ENCODE assay signal across 8 mouse cellular contexts in the genomic region with DNA sequence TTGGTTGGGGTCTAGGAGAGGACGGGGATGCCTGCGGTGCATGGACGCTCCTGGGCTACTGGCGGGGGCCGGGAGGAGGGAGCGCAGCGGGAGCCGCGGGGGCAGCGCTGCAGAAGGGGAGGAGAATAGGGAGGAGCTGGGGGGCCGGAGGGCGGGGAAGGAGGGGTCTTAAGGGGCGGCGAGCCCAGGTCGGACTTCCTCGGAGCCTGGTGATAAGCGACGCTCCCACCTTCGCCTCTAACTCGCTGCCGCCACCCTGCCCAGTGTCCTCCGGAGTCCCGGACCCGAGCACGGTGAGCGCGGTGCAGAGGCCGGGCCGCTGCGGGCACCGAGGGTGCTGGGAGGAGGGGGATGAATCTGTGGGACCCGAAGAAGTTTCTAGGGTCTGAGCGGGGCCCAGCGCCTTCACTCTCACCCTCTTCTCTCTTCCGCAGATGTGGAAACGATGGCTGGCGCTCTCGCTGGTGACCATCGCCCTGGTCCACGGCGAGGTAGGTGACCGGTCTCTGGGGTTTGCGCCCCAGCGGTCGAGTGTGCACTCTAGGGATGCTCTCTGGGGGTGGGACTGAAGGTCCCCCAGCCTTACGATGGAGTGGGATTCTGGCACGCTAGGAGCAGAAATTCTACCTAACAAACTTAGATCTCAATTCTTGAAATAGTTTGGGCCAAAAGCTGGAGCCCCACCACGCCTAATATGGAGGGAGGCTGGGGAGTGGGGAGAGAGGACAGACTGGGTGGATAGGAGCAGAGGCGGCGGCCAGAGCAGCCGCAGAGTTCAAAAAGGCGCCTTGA. TPM values are rescaled to one million over a fixed set of nuclear protein-coding genes. Genes with fewer than 3 reads are reported as not detected.
DNase-seq lines count a peak whose midpoint lies in the region; ATAC-seq and TF ChIP-seq lines count a peak whose summit lies in the region.

Gene Fstl1 (plus strand): TSS at position 14 of the 792 bp plus-strand sequence.

- H3K9ac ChIP-seq in hindbrain, embryonic 13.5 days, result peak within 1 kb of the TSS; percentile 85
- peak within 1 kb of the TSS; percentile 91 for H3K9ac ChIP-seq in limb, embryonic 11.5 days (ENCODE audit: low read length)
- peak within 1 kb of the TSS; percentile 86 for H3K9ac ChIP-seq in midbrain, embryonic 11.5 days (ENCODE audit: low read length)

- H3K36me3 ChIP-seq in hindbrain, embryonic 13.5 days, result no peaks in the 10 kb centered on the region
- H3K36me3 ChIP-seq in limb, embryonic 11.5 days (ENCODE audit: control insufficient read depth, insufficient read depth, low read length), result no peaks in the 10 kb centered on the region; the same call in 1 of the 2 replicates
- no peaks in the 10 kb centered on the region for H3K36me3 ChIP-seq in midbrain, embryonic 11.5 days (ENCODE audit: control insufficient read depth, insufficient read depth, low read length)
- H3K36me3 ChIP-seq in testis, adult 2 months (ENCODE audit: control insufficient read depth, insufficient read depth, low read length), result no peaks in the 10 kb centered on the region

- no peaks in the 10 kb centered on the region for H3K9me3 ChIP-seq in hindbrain, embryonic 13.5 days
- no peaks in the 10 kb centered on the region for H3K9me3 ChIP-seq in limb, embryonic 11.5 days (ENCODE audit: control insufficient read depth, low read length)
- H3K9me3 ChIP-seq in midbrain, embryonic 11.5 days (ENCODE audit: control insufficient read depth, low read length), result no peaks in the 10 kb centered on the region

- TF ChIP-seq POLR2A in testis, adult 2 months (IDR thresholded peaks at IDR 0.05; ENCODE audit: control insufficient read depth, low read depth, low read length), result no peak

- peak; percentile 71 for ATAC-seq in hindbrain, embryonic 13.5 days (ENCODE audit: low FRiP score)
- ATAC-seq in limb, embryonic 11.5 days (ENCODE audit: insufficient number of reproducible peaks, low FRiP score, low TSS enrichment, low read depth), result peak; percentile 85
- ATAC-seq in midbrain, embryonic 11.5 days (ENCODE audit: low FRiP score), result peak; percentile 89

- peak within 1 kb of the TSS; percentile 85 for H3K4me2 ChIP-seq in hindbrain, embryonic 13.5 days
- peak within 1 kb of the TSS; percentile 66 for H3K4me2 ChIP-seq in limb, embryonic 11.5 days (ENCODE audit: low read depth, severe bottlenecking)
- H3K4me2 ChIP-seq in midbrain, embryonic 11.5 days, result peak within 1 kb of the TSS; percentile 87

- peak within 1 kb of the TSS; percentile 67 for H3K4me3 ChIP-seq in hindbrain, embryonic 13.5 days
- peak within 1 kb of the TSS; percentile 88 for H3K4me3 ChIP-seq in limb, embryonic 11.5 days (ENCODE audit: low read depth, low read length)
- H3K4me3 ChIP-seq in midbrain, embryonic 11.5 days (ENCODE audit: low read depth, low read length), result peak within 1 kb of the TSS; percentile 69
- peak within 1 kb of the TSS; percentile 67 for H3K4me3 ChIP-seq in testis, adult 2 months (ENCODE audit: control insufficient read depth, low read depth, low read length)

- no peaks in the 10 kb centered on the region for H3K27me3 ChIP-seq in hindbrain, embryonic 13.5 days
- H3K27me3 ChIP-seq in limb, embryonic 11.5 days (ENCODE audit: control insufficient read depth, insufficient read depth, low read length), result no peaks in the 10 kb centered on the region
- H3K27me3 ChIP-seq in midbrain, embryonic 11.5 days (ENCODE audit: control insufficient read depth, insufficient read depth, low read length), result no peaks in the 10 kb centered on the region
- no peaks in the 10 kb centered on the region; the same call in 1 of the 2 replicates for H3K27me3 ChIP-seq in testis, adult 2 months (ENCODE audit: control insufficient read depth, insufficient read depth, low read length)

- H3K27ac ChIP-seq in hindbrain, embryonic 13.5 days, result peak within 1 kb of the TSS; percentile 71
- peak within 1 kb of the TSS; percentile 80 for H3K27ac ChIP-seq in limb, embryonic 11.5 days (replicated peaks; ENCODE audit: low read depth, low read length)
- peak within 1 kb of the TSS; percentile 53 for H3K27ac ChIP-seq in midbrain, embryonic 11.5 days (ENCODE audit: low read depth, low read length)
- H3K27ac ChIP-seq in testis, adult 2 months (ENCODE audit: control insufficient read depth, insufficient read depth, low read depth, low read length), result no peak within 1 kb of the TSS

- under 1% methylated on average over 50 of the region's 52 CpGs for WGBS in hindbrain, embryonic 13.5 days
- WGBS in limb, embryonic 11.5 days, result 1% methylated on average over 51 of the region's 52 CpGs
- under 1% methylated on average over 44 of the region's 52 CpGs for WGBS in midbrain, embryonic 11.5 days

- DNase-seq in layer of hippocampus, adult 18-20 months (ENCODE audit: low spot score in 2 of 2), result peak; percentile 30 to 54
- DNase-seq in layer of hippocampus, adult 9-10 months (ENCODE audit: low spot score), result no peak
- DNase-seq in cerebellum, postnatal 25 days, result peak; percentile 66 to 71
- DNase-seq in gastrocnemius, adult 8-10 months (ENCODE audit: low spot score in 2 of 2), result no peak
- DNase-seq in limb, embryonic 11.5 days (ENCODE audit: low spot score), result peak; percentile 82
- peak; percentile 97 for DNase-seq in midbrain, embryonic 11.5 days (ENCODE audit: low spot score, missing footprints)

- peaks cover 35% of the 10 kb centered on the region for H3K4me1 ChIP-seq in hindbrain, embryonic 13.5 days (replicated peaks)
- H3K4me1 ChIP-seq in limb, embryonic 11.5 days (ENCODE audit: control insufficient read depth, insufficient read depth, low read length), result peaks cover 7% of the 10 kb centered on the region; the same call in 1 of the 2 replicates
- peaks cover 12% of the 10 kb centered on the region for H3K4me1 ChIP-seq in midbrain, embryonic 11.5 days (ENCODE audit: control insufficient read depth, insufficient read depth, low read length)
- H3K4me1 ChIP-seq in testis, adult 2 months (ENCODE audit: control insufficient read depth, insufficient read depth, low read length), result 0 out of 2 replicates have a peak, but pooled peaks cover 2% of the 10 kb centered on the region

- no peak for TF ChIP-seq CTCF in testis, adult 2 months (IDR thresholded peaks at IDR 0.05; ENCODE audit: control insufficient read depth, insufficient read depth, insufficient replicate concordance, low read depth, low read length)

RNA-seq across cellular contexts. Expression of gene Fstl1, which starts in this region (rescaled TPM):
- total RNA-seq in layer of hippocampus, adult 18-20 months (2021), result 10 to 100 TPM; 31.3 to 34.0 TPM
- total RNA-seq in gastrocnemius, adult 8-10 months (2022), result 10 to 100 TPM; 19.3 to 28.8 (median 21.9) TPM
- polyA plus RNA-seq in hindbrain, embryonic 13.5 days (2015; fragmentation: Nextera tagmentation; extraction: Ambion mirVana), result 126 and 133 TPM in 2 replicates
- polyA plus RNA-seq in limb, embryonic 11.5 days (2014; fragmentation: Nextera tagmentation; extraction: Ambion mirVana), result 268 and 273 TPM in 2 replicates
- polyA plus RNA-seq in midbrain, embryonic 11.5 days (2014; fragmentation: Nextera tagmentation; extraction: Ambion mirVana), result 199 and 211 TPM in 2 replicates
- 4.8 and 5.4 TPM in 2 replicates for polyA plus RNA-seq in testis, adult 2 months (2012; rRNA removed)

Comparison
In these comparisons a context has a peak if more than half of its experiments do, and no peak if none do; other contexts are left out.
1. RNA of gene Fstl1 (polyA plus RNA-seq): 268 to 273 TPM in limb, embryonic 11.5 days, 199 to 211 TPM in midbrain, embryonic 11.5 days and 126 to 133 TPM in hindbrain, embryonic 13.5 days; 4.8 to 5.4 TPM in testis, adult 2 months; every median in the first group is over 10 times any median in the second.
2. DNase-seq: peak in layer of hippocampus, adult 18-20 months (2 of 2), cerebellum, postnatal 25 days (2 of 2), limb, embryonic 11.5 days (single experiment) and midbrain, embryonic 11.5 days (single experiment); none in layer of hippocampus, adult 9-10 months (single experiment) and gastrocnemius, adult 8-10 months (0 of 2).
3. Peak in every context shown above with its lines, with median percentiles within 50 percentile points of each other: ATAC-seq, H3K4me2 ChIP-seq, H3K4me3 ChIP-seq and H3K9ac ChIP-seq.